Mouse (Mus musculus): ENCODE results near the gene Ift57. TPM values are rescaled to one million over a fixed set of nuclear protein-coding genes. Genes with fewer than 3 reads are reported as not detected.

The Ift57 gene
- polyA plus RNA-seq, 1 experiment = not detected

GRCm38 (mm10) chr16:49793596-49793995 is 94.6 kb downstream of the Ift57 start:
- 95% methylated on average over 9 of the region's 9 CpGs for WGBS
- Histone ChIP-seq H3K27ac (ENCODE audit: insufficient read depth, low read depth, low read length) (no peak overlapping the region), H3K4me1 (ENCODE audit: control insufficient read depth, insufficient read depth, low read length) (peaks cover 3% of the 10 kb centered on the region; the same call in 1 of the 2 replicates), H3K4me3 (ENCODE audit: insufficient read depth, low read depth, low read length) (no peak overlapping the region)
- no peak for TF ChIP-seq CTCF (IDR thresholded peaks at IDR 0.05; ENCODE audit: insufficient read depth, low read depth, low read length)
- TF ChIP-seq POLR2A (IDR thresholded peaks at IDR 0.05; ENCODE audit: insufficient read depth, low read depth, low read length) = no peak

- no peak for TF ChIP-seq CTCF (IDR thresholded peaks at IDR 0.05; ENCODE audit: insufficient read depth, low read depth, low read length)
- no peak for TF ChIP-seq POLR2A (IDR thresholded peaks at IDR 0.05; ENCODE audit: insufficient read depth, low read depth, low read length)
- WGBS = 91% methylated on average over 2 of the region's 2 CpGs
- H3K27ac ChIP-seq (ENCODE audit: insufficient read depth, low read depth, low read length) = no peak overlapping the region
- H3K4me1 ChIP-seq (ENCODE audit: control insufficient read depth, insufficient read depth, low read length) = peaks cover 3% of the 10 kb centered on the region; the same call in 1 of the 2 replicates
- no peak overlapping the region for H3K4me3 ChIP-seq (ENCODE audit: insufficient read depth, low read depth, low read length)
Observed at GRCm38 (mm10) chr16:49796271-49796670, 97.2 kb downstream of the Ift57 start.

- TF ChIP-seq POLR2A (IDR thresholded peaks at IDR 0.05; ENCODE audit: insufficient read depth, low read depth, low read length) (no peak), CTCF (IDR thresholded peaks at IDR 0.05; ENCODE audit: insufficient read depth, low read depth, low read length) (no peak)
- Histone ChIP-seq H3K4me1 (ENCODE audit: control insufficient read depth, insufficient read depth, low read length) (peaks cover 3% of the 10 kb centered on the region; the same call in 1 of the 2 replicates), H3K27ac (ENCODE audit: insufficient read depth, low read depth, low read length) (no peak overlapping the region), H3K4me3 (ENCODE audit: insufficient read depth, low read depth, low read length) (no peak overlapping the region)
- 84% methylated on average over 2 of the region's 2 CpGs for WGBS
Observed at GRCm38 (mm10) chr16:49796954-49797353, 97.9 kb downstream of the Ift57 start.

- TF ChIP-seq POLR2A (IDR thresholded peaks at IDR 0.05; ENCODE audit: insufficient read depth, low read depth, low read length) (no peak), CTCF (IDR thresholded peaks at IDR 0.05; ENCODE audit: insufficient read depth, low read depth, low read length) (no peak)
- 87% methylated on average over 6 of the region's 6 CpGs for WGBS
- Histone ChIP-seq H3K4me3 (ENCODE audit: insufficient read depth, low read depth, low read length) (no peak overlapping the region), H3K4me1 (ENCODE audit: control insufficient read depth, insufficient read depth, low read length) (peaks cover under 1% of the 10 kb centered on the region), H3K27ac (ENCODE audit: insufficient read depth, low read depth, low read length) (no peak overlapping the region)
Observed at GRCm38 (mm10) chr16:49798790-49799189, 99.8 kb downstream of the Ift57 start.

GRCm38 (mm10) chr16:49799597-49800561 is 100.8 kb downstream of the Ift57 start, which contains the start of gene Cd47:
Cd47 (plus strand) TSS chr16:49800533.
- Histone ChIP-seq H3K4me1 (ENCODE audit: control insufficient read depth, insufficient read depth, low read length) (peaks cover 6% of the 10 kb centered on the region), H3K4me3 (ENCODE audit: insufficient read depth, low read depth, low read length) (no peak within 1 kb of the TSS), H3K27ac (ENCODE audit: insufficient read depth, low read depth, low read length) (no peak within 1 kb of the TSS)
- 86% methylated on average over 10 of the region's 10 CpGs for WGBS
- TF ChIP-seq POLR2A (IDR thresholded peaks at IDR 0.05; ENCODE audit: insufficient read depth, low read depth, low read length) (no peak), CTCF (IDR thresholded peaks at IDR 0.05; ENCODE audit: insufficient read depth, low read depth, low read length) (no peak)

- Histone ChIP-seq H3K27ac (ENCODE audit: insufficient read depth, low read depth, low read length) (no peak overlapping the region), H3K4me1 (ENCODE audit: control insufficient read depth, insufficient read depth, low read length) (peaks cover 6% of the 10 kb centered on the region), H3K4me3 (ENCODE audit: insufficient read depth, low read depth, low read length) (no peak overlapping the region)
- TF ChIP-seq POLR2A (IDR thresholded peaks at IDR 0.05; ENCODE audit: insufficient read depth, low read depth, low read length) (no peak), CTCF (IDR thresholded peaks at IDR 0.05; ENCODE audit: insufficient read depth, low read depth, low read length) (no peak)
- WGBS = 92% methylated on average over 5 of the region's 5 CpGs
Observed at GRCm38 (mm10) chr16:49800996-49801395, 102.0 kb downstream of the Ift57 start.

GRCm38 (mm10) chr16:49801399-49801798 is 102.4 kb downstream of the Ift57 start:
- WGBS = 86% methylated on average over 5 of the region's 5 CpGs
- no peak overlapping the region for H3K4me3 ChIP-seq (ENCODE audit: insufficient read depth, low read depth, low read length)
- no peak for TF ChIP-seq CTCF (IDR thresholded peaks at IDR 0.05; ENCODE audit: insufficient read depth, low read depth, low read length)
- no peak for TF ChIP-seq POLR2A (IDR thresholded peaks at IDR 0.05; ENCODE audit: insufficient read depth, low read depth, low read length)
- peaks cover 6% of the 10 kb centered on the region for H3K4me1 ChIP-seq (ENCODE audit: control insufficient read depth, insufficient read depth, low read length)
- H3K27ac ChIP-seq (ENCODE audit: insufficient read depth, low read depth, low read length) = no peak overlapping the region

GRCm38 (mm10) chr16:49802993-49803392 is 104.0 kb downstream of the Ift57 start:
- 78% methylated on average over 2 of the region's 2 CpGs for WGBS
- TF ChIP-seq CTCF (IDR thresholded peaks at IDR 0.05; ENCODE audit: insufficient read depth, low read depth, low read length) = no peak
- Histone ChIP-seq H3K4me3 (ENCODE audit: insufficient read depth, low read depth, low read length) (no peak overlapping the region), H3K4me1 (ENCODE audit: control insufficient read depth, insufficient read depth, low read length) (peaks cover 6% of the 10 kb centered on the region), H3K27ac (ENCODE audit: insufficient read depth, low read depth, low read length) (no peak overlapping the region)

GRCm38 (mm10) chr16:49803932-49804461 is 105.0 kb downstream of the Ift57 start:
- H3K4me3 ChIP-seq (ENCODE audit: insufficient read depth, low read depth, low read length) = peak overlapping the region; percentile 41
- H3K4me1 ChIP-seq (ENCODE audit: control insufficient read depth, insufficient read depth, low read length) = peaks cover 6% of the 10 kb centered on the region
- TF ChIP-seq CTCF (IDR thresholded peaks at IDR 0.05; ENCODE audit: insufficient read depth, low read depth, low read length) (no peak), POLR2A (IDR thresholded peaks at IDR 0.05; ENCODE audit: insufficient read depth, low read depth, low read length) (no peak)
- H3K27ac ChIP-seq (ENCODE audit: insufficient read depth, low read depth, low read length) = no peak overlapping the region
- WGBS = 2% methylated on average over 12 of the region's 12 CpGs
